ENCODE assay signal across 12 mouse cellular contexts in genomic region chr2:164951745-164952144, GRCm38 (mm10). TPM values are rescaled to one million over a fixed set of nuclear protein-coding genes. Genes with fewer than 3 reads are reported as not detected.
A peak's percentile ranks its signal among the peaks of the same experiment; 100 is the strongest.
DNase-seq lines count a peak whose midpoint lies in the region; TF ChIP-seq lines count a peak whose summit lies in the region.
"Had no signal": no experiment of that assay in that cellular context is flagged by ENCODE, and none has a peak within 500 bp of the region (broad histone marks: within the 10 kb centered on the region; RNA-seq: fewer than 3 reads in every experiment).

No protein-coding gene starts in this region.

- no peak overlapping the region for H3K4me3 ChIP-seq in left cerebral cortex, adult 2 months
- H3K4me3 ChIP-seq in bone marrow macrophage, adult 2 months (ENCODE audit: insufficient read depth, low read length) = no peak overlapping the region

- H3K4me1 ChIP-seq in bone marrow macrophage, adult 2 months (ENCODE audit: control insufficient read depth, insufficient read depth, low read length) = peaks cover 8% of the 10 kb centered on the region

- DNase-seq in cerebellum, adult 9-11 months = peak; percentile 16
- DNase-seq in cerebellum, adult 9-10 months = no peak
- DNase-seq in left cerebral cortex, adult 2 months (ENCODE audit: extremely low spot score in 1 of 2, low spot score in 2 of 2) = no peak
- DNase-seq in left cerebral cortex, adult 8-10 months (ENCODE audit: low spot score in 2 of 2) = no peak
- DNase-seq in B cell, adult 2 months = peak; percentile 42 to 53
- no peak for DNase-seq in retina, embryonic 14.5 days (ENCODE audit: low spot score)
- no peak for DNase-seq in left cerebral cortex, postnatal 36 days (ENCODE audit: low spot score in 2 of 2)
- DNase-seq: kidney, postnatal 10 days; lung, postnatal 4 days; midbrain, embryonic 14.5 days; retina, postnatal 1 day had no signal

- TF ChIP-seq CTCF in left cerebral cortex, adult 2 months (IDR thresholded peaks at IDR 0.05) = peak; percentile 25
- TF ChIP-seq CTCF in bone marrow macrophage, adult 2 months (IDR thresholded peaks at IDR 0.05; ENCODE audit: low read depth, low read length) = peak; percentile 27; the same call in 1 of the 2 replicates

- H3K27ac ChIP-seq in left cerebral cortex, adult 2 months = no peak overlapping the region
- H3K27ac ChIP-seq in bone marrow macrophage, adult 2 months (ENCODE audit: insufficient read depth, low read depth, low read length) = no peak overlapping the region

- no peak for TF ChIP-seq POLR2A in bone marrow macrophage, adult 2 months (IDR thresholded peaks at IDR 0.05; ENCODE audit: borderline replicate concordance, low read depth, low read length)

- intact Hi-C loops in left cerebral cortex, adult 2 months (cut with DNase I) = loop anchor here (2.0 kb wide), 1 partner anchor 27 kb away; no protein-coding TSS in a partner anchor
- intact Hi-C loops in left cerebral cortex, postnatal 36 days (cut with DNase I) = no loop called here

RNA-seq across cellular contexts. Expression of gene Slc12a5, which starts 8.9 kb away (rescaled TPM):
- total RNA-seq in left cerebral cortex, adult 2 months (2021) = 100 to 1,000 TPM; 575 to 581 TPM
- 100 to 1,000 TPM; 509 to 530 (median 524) TPM for total RNA-seq in left cerebral cortex, adult 8-10 months (2022)
- polyA plus RNA-seq in bone marrow macrophage, adult 2 months (2012; ENCODE audit: insufficient read depth, insufficient read length, missing spikeins) = not detected in 2 replicates
- 100 to 1,000 TPM; 521 to 559 TPM for total RNA-seq in left cerebral cortex, postnatal 36 days (2021)

RNA-seq across cellular contexts. Expression of gene Mmp9, which starts 11.2 kb away (rescaled TPM):
- total RNA-seq in left cerebral cortex, adult 2 months (2021) = 1 to 10 TPM; 1.4 TPM
- total RNA-seq in left cerebral cortex, adult 8-10 months (2022) = 1 to 10 TPM in 3 of 4 experiments, under 1 TPM in 1; 0.87 to 2.5 (median 1.5) TPM
- 0.70 and 1.4 TPM in 2 replicates for polyA plus RNA-seq in bone marrow macrophage, adult 2 months (2012; ENCODE audit: insufficient read depth, insufficient read length, missing spikeins)
- total RNA-seq in left cerebral cortex, postnatal 36 days (2021) = 1 to 10 TPM; 1.7 to 2.1 TPM

RNA-seq across cellular contexts. Expression of gene Zfp335, which starts 40.2 kb away (rescaled TPM):
- total RNA-seq in left cerebral cortex, adult 2 months (2021) = 10 to 100 TPM; 27.2 to 28.0 TPM
- total RNA-seq in left cerebral cortex, adult 8-10 months (2022) = 10 to 100 TPM; 22.8 to 23.9 (median 23.3) TPM
- 14.0 and 14.5 TPM in 2 replicates for polyA plus RNA-seq in bone marrow macrophage, adult 2 months (2012; ENCODE audit: insufficient read depth, insufficient read length, missing spikeins)
- total RNA-seq in left cerebral cortex, postnatal 36 days (2021) = 10 to 100 TPM; 22.6 to 28.5 TPM

Comparison
In these comparisons a context has a peak if more than half of its experiments do, and no peak if none do; other contexts are left out.
1. DNase-seq: peak in cerebellum, adult 9-11 months (single experiment) and B cell, adult 2 months (2 of 2); none in cerebellum, adult 9-10 months (single experiment), left cerebral cortex, adult 2 months (0 of 2), left cerebral cortex, adult 8-10 months (0 of 2), retina, embryonic 14.5 days (single experiment) and left cerebral cortex, postnatal 36 days (0 of 2).